Mouse (Mus musculus) heart, postnatal 0 days (tissue): ENCODE measurements at regions not wholly inside any gene's neighbourhood (a gene's known extent, or its start where the extent isn't known, plus 50 kb on each side); places are given as distances from the start of the nearest gene placed in this dataset.

Experiments
- ATAC-seq: fragments of 200-750 bp; cut with Nextera tagmentation; 2 replicates; pipeline ENCODE4 v1.8.0; 2017; ENCODE audit warnings: low read depth, moderate number of reproducible peaks, moderate library complexity; ENCODE audit not compliant: insufficient read depth
- DNase-seq: peaks from one replicate; pipeline ENCODE4 v3.0.0-alpha.2; 2016; ENCODE audit warnings: low spot score
- H3K27ac ChIP-seq: fragments of 300-500 bp; sonication (generic); 2 replicates; pipeline ENCODE4 v1.5.1; 2014; ENCODE audit warnings: low read depth, mild to moderate bottlenecking
- H3K27me3 ChIP-seq: fragments of 300-500 bp; sonication (generic); 2 replicates; pipeline ENCODE4 v1.6.1; 2014; ENCODE audit warnings: low read length, mixed read lengths; ENCODE audit not compliant: control insufficient read depth, insufficient read depth
- H3K36me3 ChIP-seq: fragments of 300-500 bp; sonication (generic); replicated peaks from 2 replicates; pipeline ENCODE4 v1.6.1; 2014; ENCODE audit warnings: low read length, mixed read lengths; ENCODE audit not compliant: control insufficient read depth, insufficient read depth
- H3K4me1 ChIP-seq: fragments of 300-500 bp; sonication (generic); 2 replicates; pipeline ENCODE4 v1.6.1; 2014; ENCODE audit warnings: antibody characterized with exemption; ENCODE audit not compliant: control insufficient read depth, insufficient read depth
- H3K4me2 ChIP-seq: fragments of 300-500 bp; sonication (generic); 2 replicates; pipeline ENCODE4 v1.6.1; 2014; ENCODE audit warnings: low read depth, mild to moderate bottlenecking, low read length, moderate library complexity
- H3K4me3 ChIP-seq: fragments of 300-500 bp; sonication (generic); 2 replicates; pipeline ENCODE4 v1.5.1; 2014; ENCODE audit warnings: low read depth, low read length
- H3K9ac ChIP-seq: fragments of 300-500 bp; sonication (generic); replicated peaks from 2 replicates; pipeline ENCODE4 v1.6.1; 2014; ENCODE audit warnings: low read depth, low read length, mixed read lengths
- H3K9me3 ChIP-seq: fragments of 300-500 bp; sonication (generic); replicated peaks from 2 replicates; pipeline ENCODE4 v1.6.1; 2016; ENCODE audit warnings: low read length; ENCODE audit not compliant: control insufficient read depth
- CTCF ChIP-seq: IDR thresholded peaks from 2 replicates; pipeline ENCODE4 v1.5.1; 2016; ENCODE audit warnings: antibody characterized with exemption, control low read depth, low read depth
- EP300 ChIP-seq: IDR thresholded peaks from 2 replicates; pipeline ENCODE4 v1.6.1; 2016; ENCODE audit warnings: antibody characterized with exemption, low read depth
- WGBS: fragments of 180-500 bp; shearing (Covaris S2); extraction: QIAGEN DNeasy Blood & Tissue Kit; methylation state at CpG from one replicate; pipeline ENCODE4 v1.1.7; 2014; 5-methylcytosine and 5-hydroxymethylcytosine counted together

DNA sequence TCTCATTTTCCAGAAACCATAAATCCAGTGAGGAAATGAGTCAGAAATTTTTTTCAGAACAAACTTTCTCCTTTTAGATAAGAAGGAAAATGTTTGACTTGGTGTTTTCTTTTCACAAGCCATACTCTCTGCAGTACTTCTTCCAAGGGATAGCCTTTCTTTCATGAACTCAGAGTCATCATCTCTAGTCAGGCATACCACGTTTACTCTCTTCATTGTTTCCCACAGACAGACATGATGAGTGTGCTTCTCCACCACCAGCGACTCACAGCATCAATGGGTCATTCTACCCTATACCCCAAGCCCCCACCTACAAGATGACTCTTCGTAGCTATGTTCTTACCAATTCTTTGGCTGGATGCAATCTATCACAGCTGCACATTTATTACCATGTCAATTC lies 97.1 kb upstream of the Zpld1 start:
- WGBS = 61% methylated on average over 3 of the region's 3 CpGs
- Histone ChIP-seq H3K4me3 (no peak overlapping the region), H3K36me3 (no peaks in the 10 kb centered on the region), H3K9me3 (no peaks in the 10 kb centered on the region), H3K27ac (no peak overlapping the region), H3K4me2 (no peak overlapping the region), H3K4me1 (no peaks in the 10 kb centered on the region), H3K27me3 (no peaks in the 10 kb centered on the region), H3K9ac (no peak overlapping the region)
- TF ChIP-seq EP300 = no peak
- DNase-seq (no peak), ATAC-seq (no peak)

DNA sequence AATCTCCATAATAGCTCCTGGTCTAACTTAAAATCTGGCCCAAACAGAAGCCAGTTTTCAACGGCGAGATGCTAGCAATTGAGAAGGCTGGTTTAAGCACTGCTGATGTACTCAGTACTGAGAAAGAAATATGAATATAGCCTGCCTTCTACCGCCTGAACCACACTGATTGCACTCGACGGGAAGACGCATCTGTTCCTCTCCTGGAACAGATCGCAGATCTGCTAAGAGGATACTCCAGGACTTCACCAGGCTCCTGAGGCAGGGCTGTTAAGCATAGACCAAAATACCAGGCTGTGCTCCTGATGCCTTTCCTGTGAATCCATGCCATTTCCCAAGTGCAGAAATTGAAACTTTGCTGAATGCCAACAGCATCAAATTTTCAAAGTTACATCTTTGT lies 92.6 kb upstream of the Zpld1 start:
- H3K27ac ChIP-seq = no peak overlapping the region

DNA sequence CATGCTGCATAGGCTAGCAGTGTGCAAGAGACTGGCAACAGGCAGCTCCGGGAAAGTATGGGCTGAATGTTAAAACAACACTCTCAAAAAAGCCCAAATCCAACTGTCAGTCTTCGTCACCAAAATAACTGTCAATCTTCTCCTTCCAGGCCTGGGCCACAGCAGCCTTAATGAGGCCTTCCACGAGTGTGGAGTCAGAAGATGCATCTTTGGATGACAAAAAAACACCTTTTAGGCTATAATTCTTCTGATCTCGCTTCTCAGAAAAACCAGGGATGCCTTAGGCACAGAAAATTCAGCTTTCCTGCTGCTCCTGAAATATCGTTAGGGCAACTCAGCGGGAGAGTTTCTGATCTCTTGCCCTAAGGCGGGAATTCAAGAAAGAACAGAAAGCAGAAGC lies 82.2 kb upstream of the Zpld1 start:
- Histone ChIP-seq H3K4me2 (no peak overlapping the region), H3K4me1 (no peaks in the 10 kb centered on the region), H3K9ac (no peak overlapping the region), H3K4me3 (no peak overlapping the region), H3K27ac (no peak overlapping the region), H3K9me3 (no peaks in the 10 kb centered on the region), H3K27me3 (no peaks in the 10 kb centered on the region), H3K36me3 (no peaks in the 10 kb centered on the region)
- no peak for DNase-seq
- WGBS = 80% methylated on average over 7 of the region's 7 CpGs
- no peak for ATAC-seq
- no peak for TF ChIP-seq EP300
- TF ChIP-seq CTCF = no peak

More for the DNA sequence above, 92.6 kb upstream of the Zpld1 start:
- WGBS = 61% methylated on average over 7 of the region's 7 CpGs
- Histone ChIP-seq H3K36me3 (no peaks in the 10 kb centered on the region), H3K4me1 (no peaks in the 10 kb centered on the region), H3K27me3 (no peaks in the 10 kb centered on the region), H3K9ac (no peak overlapping the region), H3K4me3 (no peak overlapping the region), H3K4me2 (no peak overlapping the region), H3K9me3 (no peaks in the 10 kb centered on the region)
- DNase-seq (no peak), ATAC-seq (no peak)
- TF ChIP-seq EP300 (no peak), CTCF (no peak)

DNA sequence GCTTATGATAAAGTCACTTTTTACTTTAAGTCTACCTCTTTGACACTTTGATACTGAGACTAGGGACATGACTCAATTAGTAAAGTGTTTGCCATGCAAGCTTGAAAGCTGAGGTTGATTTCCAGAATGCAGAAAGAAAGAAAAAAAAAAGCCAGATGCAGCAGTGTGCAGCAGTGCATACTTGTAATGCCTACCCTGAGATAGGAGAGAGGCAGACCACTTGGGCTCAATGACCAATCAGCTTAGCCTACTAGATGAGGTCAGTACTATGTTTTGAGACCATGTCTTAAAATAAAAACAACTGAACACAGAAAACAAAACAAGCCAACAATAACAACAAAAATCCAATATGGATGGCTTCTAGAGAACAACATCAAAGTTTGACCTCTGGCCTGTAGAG lies 81.4 kb upstream of the Zpld1 start:
- no peak overlapping the region for H3K4me3 ChIP-seq
- H3K4me1 ChIP-seq = no peaks in the 10 kb centered on the region
- H3K9me3 ChIP-seq = no peaks in the 10 kb centered on the region
- no peak for ATAC-seq
- no peak overlapping the region for H3K27ac ChIP-seq
- no peak for DNase-seq
- no peak for TF ChIP-seq CTCF
- TF ChIP-seq EP300 = no peak
- no peak overlapping the region for H3K9ac ChIP-seq
- H3K27me3 ChIP-seq = no peaks in the 10 kb centered on the region
- H3K36me3 ChIP-seq = no peaks in the 10 kb centered on the region
- H3K4me2 ChIP-seq = no peak overlapping the region

DNA sequence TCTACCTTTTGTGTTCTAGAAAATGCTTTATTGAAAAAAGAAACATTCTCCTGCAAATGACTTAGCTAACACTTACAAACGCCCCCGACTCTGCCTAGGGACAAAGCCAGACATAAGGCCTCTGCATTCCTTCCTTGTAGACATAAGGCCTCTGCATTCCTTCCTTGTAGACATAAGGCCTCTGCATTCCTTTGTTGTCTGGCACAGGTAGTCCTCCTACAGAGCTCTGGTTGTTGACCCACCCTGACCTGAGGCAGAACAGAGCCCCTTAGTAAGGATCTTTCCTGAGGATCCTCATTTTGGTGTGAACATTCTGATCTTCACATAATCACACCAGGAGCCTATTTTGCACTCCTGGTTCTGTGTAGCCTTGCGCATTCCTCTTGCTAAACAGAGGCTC lies 80.9 kb upstream of the Zpld1 start:
- Histone ChIP-seq H3K4me2 (no peak overlapping the region), H3K27me3 (no peaks in the 10 kb centered on the region), H3K9me3 (no peaks in the 10 kb centered on the region), H3K36me3 (no peaks in the 10 kb centered on the region), H3K4me1 (no peaks in the 10 kb centered on the region), H3K4me3 (no peak overlapping the region), H3K9ac (no peak overlapping the region), H3K27ac (no peak overlapping the region)
- TF ChIP-seq EP300 (no peak), CTCF (no peak)
- WGBS = 44% methylated on average over 3 of the region's 3 CpGs
- ATAC-seq = no peak
- no peak for DNase-seq

DNA sequence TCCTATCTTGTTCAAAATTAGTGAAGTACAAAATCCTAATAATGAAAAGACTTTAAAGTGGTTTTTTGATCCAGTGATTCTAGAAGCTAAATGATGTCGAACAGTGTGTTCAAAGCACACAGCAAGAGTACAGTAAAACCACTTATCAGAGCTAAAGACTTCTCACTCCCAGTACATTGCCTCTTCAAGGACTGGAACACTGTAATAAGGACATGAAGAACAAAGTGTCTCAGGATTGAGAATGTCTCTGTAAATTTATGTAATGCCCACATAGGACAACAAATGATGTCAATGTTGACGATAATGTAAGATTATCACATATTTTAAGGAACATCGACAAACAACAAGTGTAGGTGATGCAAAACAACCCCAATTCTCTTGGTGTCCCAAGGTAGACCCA lies 78.1 kb upstream of the Zpld1 start:
- H3K4me3 ChIP-seq = no peak overlapping the region
- DNase-seq (no peak), ATAC-seq (no peak)
- H3K4me2 ChIP-seq = no peak overlapping the region
- H3K27me3 ChIP-seq = no peaks in the 10 kb centered on the region
- H3K27ac ChIP-seq = no peak overlapping the region
- no peak overlapping the region for H3K9ac ChIP-seq
- H3K36me3 ChIP-seq = no peaks in the 10 kb centered on the region
- no peaks in the 10 kb centered on the region for H3K4me1 ChIP-seq
- H3K9me3 ChIP-seq = no peaks in the 10 kb centered on the region
- no peak for TF ChIP-seq CTCF
- no peak for TF ChIP-seq EP300
- 84% methylated on average over 3 of the region's 3 CpGs for WGBS
